Comparison of ENCODE assay signal across 9 mouse cellular contexts in the genomic region with DNA sequence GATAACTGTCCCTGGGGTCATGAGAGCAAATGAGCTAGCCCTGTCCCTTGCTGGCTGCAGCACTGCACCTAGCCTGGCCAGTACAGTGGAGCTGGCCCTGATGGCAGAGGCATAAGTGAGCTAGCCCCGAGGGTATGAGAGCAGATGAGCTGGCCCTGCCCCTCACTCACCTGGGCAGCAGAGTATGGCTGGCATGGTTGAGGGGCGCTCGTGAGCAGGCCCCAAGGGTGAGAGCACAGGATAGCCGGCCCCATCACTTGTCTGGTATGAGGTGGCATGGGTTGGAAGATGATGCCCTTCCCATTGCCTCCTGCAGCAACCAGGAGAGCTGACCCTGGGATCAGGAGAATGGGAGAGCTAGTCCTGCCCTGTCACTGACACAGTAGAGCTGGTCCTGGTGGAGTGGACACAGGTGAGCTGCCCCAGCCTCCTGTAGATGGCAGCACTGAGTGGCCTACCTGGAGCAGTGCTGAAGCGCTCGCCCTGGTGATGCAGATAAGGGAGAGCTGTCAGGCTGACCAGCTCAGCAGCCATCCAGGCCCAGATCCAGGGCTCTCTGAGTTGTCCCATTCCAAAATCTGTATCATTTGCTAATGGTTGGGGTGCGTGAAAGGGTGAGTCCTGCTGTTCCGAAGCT. TPM values are rescaled to one million over a fixed set of nuclear protein-coding genes. Genes with fewer than 3 reads are reported as not detected.
DNase-seq lines count a peak whose midpoint lies in the region; ATAC-seq and TF ChIP-seq lines count a peak whose summit lies in the region.
"Had no signal": no experiment of that assay in that cellular context is flagged by ENCODE, and none has a peak within 500 bp of the region (broad histone marks: within the 10 kb centered on the region; RNA-seq: fewer than 3 reads in every experiment).

No protein-coding gene starts in this region.

- H3K9me3 ChIP-seq in forebrain, postnatal 0 days (ENCODE audit: low read length) = no peaks in the 10 kb centered on the region
- H3K9me3 ChIP-seq in midbrain, embryonic 16.5 days (replicated peaks; ENCODE audit: control insufficient read depth, low read length, poor library complexity, severe bottlenecking) = no peaks in the 10 kb centered on the region
- H3K9me3 ChIP-seq: limb, embryonic 15.5 days had no signal

- peak; percentile 50 for TF ChIP-seq CTCF in forebrain, postnatal 0 days (IDR thresholded peaks at IDR 0.05; ENCODE audit: low read depth)

- ATAC-seq in CD4-positive, CD25-positive, alpha-beta regulatory T cell, adult 4 months = peak; percentile 56
- no peak for ATAC-seq in forebrain, postnatal 0 days
- ATAC-seq in midbrain, embryonic 16.5 days = peak; percentile 44

- H3K4me2 ChIP-seq in forebrain, postnatal 0 days (ENCODE audit: low read depth) = no peak overlapping the region
- no peak overlapping the region for H3K4me2 ChIP-seq in midbrain, embryonic 16.5 days (ENCODE audit: low read length)
- H3K4me2 ChIP-seq: limb, embryonic 15.5 days had no signal

- H3K4me3 ChIP-seq in forebrain, postnatal 0 days (ENCODE audit: low read depth, low read length) = no peak overlapping the region
- H3K4me3 ChIP-seq in midbrain, embryonic 16.5 days (ENCODE audit: low read depth, low read length) = no peak overlapping the region
- H3K4me3 ChIP-seq: limb, embryonic 15.5 days had no signal

- H3K36me3 ChIP-seq in forebrain, postnatal 0 days (ENCODE audit: insufficient read depth) = peaks cover 31% of the 10 kb centered on the region
- H3K36me3 ChIP-seq in midbrain, embryonic 16.5 days (ENCODE audit: control insufficient read depth, insufficient read depth, low read length) = peaks cover 3% of the 10 kb centered on the region; the same call in 1 of the 2 replicates

- peak; percentile 27 for DNase-seq in gastrocnemius, adult 18-20 months (ENCODE audit: low spot score)
- no peak for DNase-seq in gastrocnemius, adult 8-10 months (ENCODE audit: low spot score in 2 of 2)
- DNase-seq in c-Kit-negative CD71-positive TER-119-positive erythroid progenitor cells, embryonic 14.5 days (ENCODE audit: low read depth, low spot score) = peak; percentile 26
- no peak for DNase-seq in forebrain, postnatal 0 days
- peak; percentile 16 for DNase-seq in large intestine, adult 2 months (ENCODE audit: low read depth, low spot score)
- peak; percentile 41 to 57 for DNase-seq in urinary bladder, postnatal 36 days (ENCODE audit: low spot score in 2 of 2)

- no peak overlapping the region for H3K9ac ChIP-seq in forebrain, postnatal 0 days
- no peak overlapping the region for H3K9ac ChIP-seq in midbrain, embryonic 16.5 days (ENCODE audit: low read depth, low read length)
- H3K9ac ChIP-seq: limb, embryonic 15.5 days had no signal

- H3K27ac ChIP-seq in forebrain, postnatal 0 days (ENCODE audit: low read depth, low read length) = no peak overlapping the region
- no peak overlapping the region for H3K27ac ChIP-seq in midbrain, embryonic 16.5 days (ENCODE audit: low read length)
- H3K27ac ChIP-seq: limb, embryonic 15.5 days had no signal

- H3K27me3 ChIP-seq in forebrain, postnatal 0 days (ENCODE audit: insufficient read depth, low read length) = no peaks in the 10 kb centered on the region
- no peaks in the 10 kb centered on the region for H3K27me3 ChIP-seq in midbrain, embryonic 16.5 days (ENCODE audit: control insufficient read depth, insufficient read depth, low read depth, low read length)
- H3K27me3 ChIP-seq: limb, embryonic 15.5 days had no signal

- WGBS in forebrain, postnatal 0 days = 78% methylated on average over 8 of the region's 8 CpGs
- 81% methylated on average over 8 of the region's 8 CpGs for WGBS in large intestine, adult 2 months
- 86% methylated on average over 8 of the region's 8 CpGs for WGBS in midbrain, embryonic 16.5 days

- no peaks in the 10 kb centered on the region for H3K4me1 ChIP-seq in forebrain, postnatal 0 days (ENCODE audit: insufficient read depth)
- peaks cover 5% of the 10 kb centered on the region; the same call in 1 of the 2 replicates for H3K4me1 ChIP-seq in midbrain, embryonic 16.5 days (ENCODE audit: control insufficient read depth, insufficient read depth, low read length)
- H3K4me1 ChIP-seq: limb, embryonic 15.5 days had no signal

RNA-seq across cellular contexts. Expression of a gene that starts 3.4 kb away (rescaled TPM):
- total RNA-seq in gastrocnemius, adult 18-20 months (2021) = under 1 TPM; 0.26 to 0.62 TPM
- under 1 TPM in 2 of 4 experiments, not detected in 2; 0.13 to 0.51 TPM for total RNA-seq in gastrocnemius, adult 8-10 months (2022)
- polyA plus RNA-seq in CD4-positive, CD25-positive, alpha-beta regulatory T cell, adult 4 months (2017; shearing (Covaris generic)) = 1 to 10 TPM in 1 of 2 experiments, not detected in 1; 1.0 TPM
- total RNA-seq in forebrain, postnatal 0 days (2014; rRNA removed) = 0.05 TPM in 1 of 2 replicates, not detected in the other
- polyA plus RNA-seq in forebrain, postnatal 0 days (2015; fragmentation: Nextera tagmentation; extraction: Ambion mirVana) = 0.15 TPM in 1 of 2 replicates, not detected in the other
- polyA plus RNA-seq in large intestine, adult 2 months (2012; rRNA removed) = 0.26 and 0.29 TPM in 2 replicates
- polyA plus RNA-seq in midbrain, embryonic 16.5 days (2015; fragmentation: Nextera tagmentation; extraction: Ambion mirVana) = 0.17 TPM in 1 of 2 replicates, not detected in the other

RNA-seq across cellular contexts. Expression of a gene that starts 32.0 kb away (rescaled TPM):
- total RNA-seq in gastrocnemius, adult 18-20 months (2021) = 10 to 100 TPM; 23.2 to 26.3 TPM
- total RNA-seq in gastrocnemius, adult 8-10 months (2022) = 10 to 100 TPM; 22.4 to 27.2 (median 26.6) TPM
- 100 to 1,000 TPM; 241 to 284 TPM for polyA plus RNA-seq in CD4-positive, CD25-positive, alpha-beta regulatory T cell, adult 4 months (2017; shearing (Covaris generic))
- total RNA-seq in forebrain, postnatal 0 days (2014; rRNA removed) = 55.7 and 67.6 TPM in 2 replicates
- 72.6 and 88.0 TPM in 2 replicates for polyA plus RNA-seq in forebrain, postnatal 0 days (2015; fragmentation: Nextera tagmentation; extraction: Ambion mirVana)
- polyA plus RNA-seq in large intestine, adult 2 months (2012; rRNA removed) = 120 and 274 TPM in 2 replicates
- polyA plus RNA-seq in midbrain, embryonic 16.5 days (2015; fragmentation: Nextera tagmentation; extraction: Ambion mirVana) = 87.7 and 95.3 TPM in 2 replicates

RNA-seq across cellular contexts. Expression of a gene that starts 54.7 kb away (rescaled TPM):
- under 1 TPM in 1 of 2 experiments, not detected in 1; 0.12 TPM for total RNA-seq in gastrocnemius, adult 18-20 months (2021)
- total RNA-seq in gastrocnemius, adult 8-10 months (2022) = not detected
- under 1 TPM; 0.43 to 0.82 TPM for polyA plus RNA-seq in CD4-positive, CD25-positive, alpha-beta regulatory T cell, adult 4 months (2017; shearing (Covaris generic))
- 0.14 and 0.85 TPM in 2 replicates for total RNA-seq in forebrain, postnatal 0 days (2014; rRNA removed)
- polyA plus RNA-seq in forebrain, postnatal 0 days (2015; fragmentation: Nextera tagmentation; extraction: Ambion mirVana) = 0.48 and 0.64 TPM in 2 replicates
- 0.06 and 0.10 TPM in 2 replicates for polyA plus RNA-seq in large intestine, adult 2 months (2012; rRNA removed)
- polyA plus RNA-seq in midbrain, embryonic 16.5 days (2015; fragmentation: Nextera tagmentation; extraction: Ambion mirVana) = not detected in 2 replicates

RNA-seq across cellular contexts. Expression of a gene that starts 55.3 kb away (rescaled TPM):
- total RNA-seq in gastrocnemius, adult 18-20 months (2021) = not detected
- total RNA-seq in gastrocnemius, adult 8-10 months (2022) = not detected
- polyA plus RNA-seq in CD4-positive, CD25-positive, alpha-beta regulatory T cell, adult 4 months (2017; shearing (Covaris generic)) = 1 to 10 TPM; 2.0 to 2.6 TPM
- not detected in 2 replicates for total RNA-seq in forebrain, postnatal 0 days (2014; rRNA removed)
- polyA plus RNA-seq in forebrain, postnatal 0 days (2015; fragmentation: Nextera tagmentation; extraction: Ambion mirVana) = 0.39 and 0.41 TPM in 2 replicates
- polyA plus RNA-seq in large intestine, adult 2 months (2012; rRNA removed) = not detected in 2 replicates
- 0.50 and 0.83 TPM in 2 replicates for polyA plus RNA-seq in midbrain, embryonic 16.5 days (2015; fragmentation: Nextera tagmentation; extraction: Ambion mirVana)

Comparison
In these comparisons a context has a peak if more than half of its experiments do, and no peak if none do; other contexts are left out.
1. DNase-seq: peak in gastrocnemius, adult 18-20 months (single experiment), c-Kit-negative CD71-positive TER-119-positive erythroid progenitor cells, embryonic 14.5 days (single experiment), large intestine, adult 2 months (single experiment) and urinary bladder, postnatal 36 days (2 of 2); none in gastrocnemius, adult 8-10 months (0 of 2) and forebrain, postnatal 0 days (single experiment).